Comparison of ENCODE assay signal across 8 mouse cellular contexts in genomic region chr2:92430723-92431541, GRCm38 (mm10). TPM values are rescaled to one million over a fixed set of nuclear protein-coding genes. Genes with fewer than 3 reads are reported as not detected.
DNase-seq lines count a peak whose midpoint lies in the region; ATAC-seq lines count a peak whose summit lies in the region.

No protein-coding gene starts in this region.

- H3K36me3 ChIP-seq in hindbrain, embryonic 11.5 days (ENCODE audit: control insufficient read depth, insufficient read depth, low read length), result no peaks in the 10 kb centered on the region
- no peaks in the 10 kb centered on the region for H3K36me3 ChIP-seq in stomach, embryonic 15.5 days

- H3K4me3 ChIP-seq in hindbrain, embryonic 11.5 days (ENCODE audit: low read depth, low read length), result peak overlapping the region; percentile 80
- H3K4me3 ChIP-seq in stomach, embryonic 15.5 days (replicated peaks), result peak overlapping the region; percentile 17

- peak overlapping the region; percentile 38; the same call in 1 of the 2 replicates for H3K9ac ChIP-seq in hindbrain, embryonic 11.5 days (ENCODE audit: low read depth, low read length)
- no peak overlapping the region for H3K9ac ChIP-seq in stomach, embryonic 15.5 days

- peak overlapping the region; percentile 68 for H3K27ac ChIP-seq in hindbrain, embryonic 11.5 days (ENCODE audit: low read depth, low read length)
- peak overlapping the region; percentile 23 for H3K27ac ChIP-seq in stomach, embryonic 15.5 days

- peak; percentile 31; the same call in 1 of the 2 replicates for ATAC-seq in hindbrain, embryonic 11.5 days (ENCODE audit: low FRiP score)
- ATAC-seq in megakaryocyte-erythroid progenitor cell, adult 5-6 weeks (replicated peaks; ENCODE audit: low FRiP score, low TSS enrichment, poor library complexity, severe bottlenecking), result peak; percentile 72
- peak; percentile 27; the same call in 1 of the 2 replicates for ATAC-seq in stomach, embryonic 15.5 days (ENCODE audit: insufficient read depth, low FRiP score, low read depth)

- H3K4me2 ChIP-seq in hindbrain, embryonic 11.5 days (replicated peaks; ENCODE audit: low read depth, low read length), result peak overlapping the region; percentile 86
- H3K4me2 ChIP-seq in stomach, embryonic 15.5 days, result peak overlapping the region; percentile 92

- peak; percentile 69 for DNase-seq in adrenal gland, postnatal 10 days
- no peak for DNase-seq in adrenal gland, adult 18-20 months (ENCODE audit: low spot score in 2 of 2)
- DNase-seq in c-Kit-positive CD71-negative TER-119-negative erythroid progenitor cells, embryonic 14.5 days (ENCODE audit: low read depth), result peak; percentile 31
- peak; percentile 77 for DNase-seq in frontal cortex, adult 2 months (ENCODE audit: extremely low spot score in 1 of 2, low spot score in 1 of 2)
- peak; percentile 54 for DNase-seq in hindbrain, embryonic 11.5 days (ENCODE audit: low spot score)
- DNase-seq in left cerebral cortex, postnatal 25 days (ENCODE audit: low spot score in 2 of 2), result peak; percentile 70 to 93

- H3K4me1 ChIP-seq in hindbrain, embryonic 11.5 days (replicated peaks; ENCODE audit: control insufficient read depth, insufficient read depth, low read length), result peaks cover 9% of the 10 kb centered on the region
- H3K4me1 ChIP-seq in stomach, embryonic 15.5 days, result peaks cover 56% of the 10 kb centered on the region

- intact Hi-C loops in left cerebral cortex, postnatal 25 days (cut with DNase I), result loop anchor here (5.0 to 10.0 kb wide), 3 partner anchors 246 to 456 kb away; partner anchors contain the start of gene Dgkz

- H3K27me3 ChIP-seq in hindbrain, embryonic 11.5 days (ENCODE audit: control insufficient read depth, insufficient read depth, low read length), result no peaks in the 10 kb centered on the region
- H3K27me3 ChIP-seq in stomach, embryonic 15.5 days (replicated peaks), result no peaks in the 10 kb centered on the region

- WGBS in hindbrain, embryonic 11.5 days, result 71% methylated on average over 21 of the region's 21 CpGs
- WGBS in stomach, embryonic 15.5 days, result 60% methylated on average over 21 of the region's 21 CpGs

- no peaks in the 10 kb centered on the region for H3K9me3 ChIP-seq in hindbrain, embryonic 11.5 days (ENCODE audit: control insufficient read depth, low read length)
- no peaks in the 10 kb centered on the region for H3K9me3 ChIP-seq in stomach, embryonic 15.5 days

RNA-seq across cellular contexts. Expression of gene Cry2, which starts 2.9 kb away (rescaled TPM):
- total RNA-seq in adrenal gland, postnatal 10 days (2021), result 10 to 100 TPM; 39.3 to 41.9 TPM
- total RNA-seq in adrenal gland, adult 18-20 months (2021), result 10 to 100 TPM; 20.6 to 46.2 TPM
- 94.1 and 100 TPM in 2 replicates for polyA plus RNA-seq in frontal cortex, adult 2 months (2012; rRNA removed)
- polyA plus RNA-seq in hindbrain, embryonic 11.5 days (2014; fragmentation: Nextera tagmentation; extraction: Ambion mirVana), result 21.5 and 22.1 TPM in 2 replicates
- total RNA-seq in left cerebral cortex, postnatal 25 days (2021), result 100 to 1,000 TPM; 110 to 113 TPM
- 16.1 and 21.0 TPM in 2 replicates for total RNA-seq in megakaryocyte-erythroid progenitor cell, adult 5-6 weeks (2014; fragmentation: Nextera tagmentation)
- 8.4 and 9.6 TPM in 2 replicates for total RNA-seq in megakaryocyte-erythroid progenitor cell, adult 5-6 weeks (2017)
- 19.2 and 23.6 TPM in 2 replicates for polyA plus RNA-seq in stomach, embryonic 15.5 days (2015; fragmentation: Nextera tagmentation; extraction: Ambion mirVana)

RNA-seq across cellular contexts. Expression of gene Slc35c1, which starts 29.4 kb away (rescaled TPM):
- total RNA-seq in adrenal gland, postnatal 10 days (2021), result 10 to 100 TPM; 14.7 to 17.6 TPM
- total RNA-seq in adrenal gland, adult 18-20 months (2021), result 10 to 100 TPM; 12.1 to 21.7 TPM
- 13.3 and 14.7 TPM in 2 replicates for polyA plus RNA-seq in frontal cortex, adult 2 months (2012; rRNA removed)
- 8.7 and 9.0 TPM in 2 replicates for polyA plus RNA-seq in hindbrain, embryonic 11.5 days (2014; fragmentation: Nextera tagmentation; extraction: Ambion mirVana)
- total RNA-seq in left cerebral cortex, postnatal 25 days (2021), result 10 to 100 TPM; 18.2 to 18.4 TPM
- total RNA-seq in megakaryocyte-erythroid progenitor cell, adult 5-6 weeks (2014; fragmentation: Nextera tagmentation), result 27.9 and 29.0 TPM in 2 replicates
- 8.4 and 9.6 TPM in 2 replicates for total RNA-seq in megakaryocyte-erythroid progenitor cell, adult 5-6 weeks (2017)
- 27.1 and 31.0 TPM in 2 replicates for polyA plus RNA-seq in stomach, embryonic 15.5 days (2015; fragmentation: Nextera tagmentation; extraction: Ambion mirVana)

RNA-seq across cellular contexts. Expression of gene Mapk8ip1, which starts 29.9 kb away (rescaled TPM):
- total RNA-seq in adrenal gland, postnatal 10 days (2021), result 10 to 100 TPM; 22.5 to 28.1 TPM
- total RNA-seq in adrenal gland, adult 18-20 months (2021), result 10 to 100 TPM; 29.6 to 32.3 TPM
- polyA plus RNA-seq in frontal cortex, adult 2 months (2012; rRNA removed), result 288 and 299 TPM in 2 replicates
- 33.3 and 39.0 TPM in 2 replicates for polyA plus RNA-seq in hindbrain, embryonic 11.5 days (2014; fragmentation: Nextera tagmentation; extraction: Ambion mirVana)
- total RNA-seq in left cerebral cortex, postnatal 25 days (2021), result 100 to 1,000 TPM; 374 to 376 TPM
- not detected in 2 replicates for total RNA-seq in megakaryocyte-erythroid progenitor cell, adult 5-6 weeks (2014; fragmentation: Nextera tagmentation)
- total RNA-seq in megakaryocyte-erythroid progenitor cell, adult 5-6 weeks (2017), result not detected in 2 replicates
- 23.4 and 24.6 TPM in 2 replicates for polyA plus RNA-seq in stomach, embryonic 15.5 days (2015; fragmentation: Nextera tagmentation; extraction: Ambion mirVana)

RNA-seq across cellular contexts. Expression of gene 1700029I15Rik, which starts 48.6 kb away (rescaled TPM):
- total RNA-seq in adrenal gland, postnatal 10 days (2021), result 1 to 10 TPM; 7.6 to 9.4 TPM
- total RNA-seq in adrenal gland, adult 18-20 months (2021), result 10 to 100 TPM in 1 of 2 experiments, 1 to 10 TPM in 1; 6.6 to 15.3 TPM
- polyA plus RNA-seq in frontal cortex, adult 2 months (2012; rRNA removed), result 6.9 and 7.5 TPM in 2 replicates
- 2.4 and 3.3 TPM in 2 replicates for polyA plus RNA-seq in hindbrain, embryonic 11.5 days (2014; fragmentation: Nextera tagmentation; extraction: Ambion mirVana)
- total RNA-seq in left cerebral cortex, postnatal 25 days (2021), result 1 to 10 TPM; 3.4 to 4.4 TPM
- total RNA-seq in megakaryocyte-erythroid progenitor cell, adult 5-6 weeks (2014; fragmentation: Nextera tagmentation), result 1.2 and 1.5 TPM in 2 replicates
- 1.1 and 2.5 TPM in 2 replicates for total RNA-seq in megakaryocyte-erythroid progenitor cell, adult 5-6 weeks (2017)
- polyA plus RNA-seq in stomach, embryonic 15.5 days (2015; fragmentation: Nextera tagmentation; extraction: Ambion mirVana), result 3.4 and 4.0 TPM in 2 replicates

RNA-seq across cellular contexts. Expression of gene Large2, which starts 56.3 kb away (rescaled TPM):
- total RNA-seq in adrenal gland, postnatal 10 days (2021), result 1 to 10 TPM; 1.7 to 2.2 TPM
- total RNA-seq in adrenal gland, adult 18-20 months (2021), result 1 to 10 TPM in 1 of 2 experiments, not detected in 1; 2.7 TPM
- 0.50 and 0.66 TPM in 2 replicates for polyA plus RNA-seq in frontal cortex, adult 2 months (2012; rRNA removed)
- polyA plus RNA-seq in hindbrain, embryonic 11.5 days (2014; fragmentation: Nextera tagmentation; extraction: Ambion mirVana), result 4.0 and 4.7 TPM in 2 replicates
- total RNA-seq in left cerebral cortex, postnatal 25 days (2021), result under 1 TPM; 0.62 to 0.80 TPM
- total RNA-seq in megakaryocyte-erythroid progenitor cell, adult 5-6 weeks (2014; fragmentation: Nextera tagmentation), result not detected in 2 replicates
- not detected in 2 replicates for total RNA-seq in megakaryocyte-erythroid progenitor cell, adult 5-6 weeks (2017)
- polyA plus RNA-seq in stomach, embryonic 15.5 days (2015; fragmentation: Nextera tagmentation; extraction: Ambion mirVana), result 13.4 and 13.9 TPM in 2 replicates

Comparison
In these comparisons a context has a peak if more than half of its experiments do, and no peak if none do; other contexts are left out.
1. DNase-seq: peak in adrenal gland, postnatal 10 days (single experiment), c-Kit-positive CD71-negative TER-119-negative erythroid progenitor cells, embryonic 14.5 days (single experiment), frontal cortex, adult 2 months (2 of 2), hindbrain, embryonic 11.5 days (single experiment) and left cerebral cortex, postnatal 25 days (2 of 2); none in adrenal gland, adult 18-20 months (0 of 2).
2. RNA of gene Mapk8ip1, which starts 29.9 kb away (total RNA-seq): 374 to 376 TPM in left cerebral cortex, postnatal 25 days, 29.6 to 32.3 TPM in adrenal gland, adult 18-20 months and 22.5 to 28.1 TPM in adrenal gland, postnatal 10 days; not detected in megakaryocyte-erythroid progenitor cell, adult 5-6 weeks; every median in the first group is over 10 times any median in the second.
3. Peak in every context shown above with its lines, with median percentiles within 50 percentile points of each other: ATAC-seq.